Mouse (Mus musculus): ENCODE data around the gene Cd7.
"Not testable (repeated sequence)": the region's sequence is repeated elsewhere in the genome, so short reads cannot be mapped to it uniquely, and the experiment has no call there.

Gene Cd7

DNA sequence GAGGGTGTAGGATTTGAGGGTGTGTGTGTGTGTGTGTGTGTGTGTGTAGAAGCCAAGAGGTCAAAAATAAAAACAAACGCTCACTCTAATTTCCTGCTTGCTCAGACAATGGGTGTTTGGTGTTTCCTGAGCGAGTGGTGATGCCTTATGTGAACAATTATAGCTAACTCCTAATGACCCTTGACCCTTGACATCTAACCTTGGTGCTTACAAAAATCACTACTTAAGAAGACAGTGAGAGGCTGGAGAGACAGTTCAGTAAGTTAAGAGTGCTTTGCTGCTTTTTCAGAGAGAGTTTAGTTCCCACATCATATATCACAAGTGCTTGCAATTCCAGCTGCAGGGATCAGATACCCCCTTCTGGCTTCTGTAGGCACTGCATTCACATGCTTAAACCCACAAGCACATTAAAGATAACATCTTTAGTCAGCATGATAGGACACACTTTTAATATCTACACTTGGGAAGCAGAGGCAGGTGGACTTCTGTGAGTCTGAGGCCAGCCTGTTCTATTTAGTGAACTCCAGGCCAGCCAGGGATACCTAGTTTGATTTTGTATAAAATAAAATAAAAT lies 8.7 kb upstream of the Cd7 start:
- DNase-seq (ENCODE audit: low read depth), result peak; percentile 50

DNA sequence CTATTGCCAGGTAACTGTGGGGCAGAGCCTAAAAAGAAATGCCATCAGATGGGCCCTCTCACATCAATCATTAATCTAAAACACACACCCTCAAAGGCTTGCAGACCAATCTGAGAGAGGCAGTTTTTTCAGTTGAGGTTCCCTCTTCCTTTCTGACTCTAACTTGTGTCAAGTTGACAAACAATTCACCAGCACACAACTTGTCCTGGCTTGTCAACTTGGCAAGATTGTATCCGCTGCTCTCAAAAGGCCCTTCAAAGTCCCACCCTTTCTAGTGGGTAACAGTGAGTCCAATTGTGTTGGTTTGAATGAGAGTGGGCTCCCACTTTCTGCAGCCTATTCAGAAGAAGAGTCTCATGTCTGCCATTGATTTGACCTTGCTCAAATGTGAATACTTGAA lies 6.1 kb upstream of the Cd7 start:
- DNase-seq (ENCODE audit: low read depth), result no peak

DNA sequence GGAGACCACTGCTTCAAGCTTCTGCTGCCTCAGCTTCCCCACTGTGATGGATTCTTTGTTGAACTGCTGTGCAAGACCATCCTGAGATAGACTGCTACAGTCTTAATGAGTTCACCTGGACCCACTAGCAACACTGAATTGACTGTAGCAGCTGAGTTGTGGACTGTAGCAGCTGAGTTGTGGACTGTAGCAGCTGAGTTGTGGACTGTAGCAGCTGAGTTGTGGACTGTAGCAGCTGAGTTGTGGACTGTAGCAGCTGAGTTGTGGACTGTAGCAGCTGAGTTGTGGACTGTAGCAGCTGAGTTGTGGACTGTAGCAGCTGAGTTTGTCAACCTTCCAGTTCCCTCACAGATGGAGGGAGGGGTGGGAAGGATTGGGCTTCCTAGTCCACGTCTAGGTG lies 3.8 kb upstream of the Cd7 start:
- DNase-seq (ENCODE audit: low read depth), result not testable (repeated sequence)

DNA sequence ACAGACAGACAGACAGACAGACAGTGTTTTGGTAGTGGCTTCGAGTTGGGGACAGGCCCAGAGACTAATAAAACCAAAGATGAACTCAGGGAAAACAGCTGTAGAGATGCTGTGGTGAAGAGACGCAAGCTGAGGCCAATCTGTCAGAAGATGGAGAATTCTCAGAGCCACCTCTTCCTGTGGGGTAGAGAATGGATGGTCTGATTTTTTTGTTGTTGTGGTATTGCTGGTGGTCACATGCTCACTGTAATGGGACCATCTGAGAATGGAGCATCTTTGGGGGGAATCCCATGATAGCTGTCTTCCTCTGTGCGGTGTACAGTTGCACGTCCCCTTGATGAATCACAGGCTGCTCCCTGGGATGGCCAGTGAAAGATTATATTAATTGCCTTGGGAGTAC lies 3.3 kb upstream of the Cd7 start:
- no peak for DNase-seq (ENCODE audit: low read depth)

DNA sequence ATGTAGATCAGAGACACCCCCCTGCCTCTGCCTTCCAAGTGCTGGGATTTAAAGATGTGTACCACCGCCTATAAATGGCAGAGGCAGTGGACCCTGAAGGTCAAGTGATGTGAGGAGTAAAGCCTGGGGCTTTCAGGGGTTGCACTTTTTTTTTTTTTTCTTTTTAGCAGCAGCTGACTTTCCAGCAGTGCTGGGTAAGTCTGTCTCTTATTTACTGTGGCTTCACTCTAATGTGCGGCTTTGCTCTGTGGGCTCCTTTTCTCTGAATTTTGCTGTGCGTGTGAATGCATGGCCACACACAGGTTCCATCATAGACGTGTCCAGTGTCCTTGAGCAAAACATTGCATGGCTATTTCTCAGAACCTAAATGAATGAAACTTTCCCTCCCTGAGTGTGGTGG lies 2.4 kb upstream of the Cd7 start:
- no peak for DNase-seq (ENCODE audit: low read depth)

DNA sequence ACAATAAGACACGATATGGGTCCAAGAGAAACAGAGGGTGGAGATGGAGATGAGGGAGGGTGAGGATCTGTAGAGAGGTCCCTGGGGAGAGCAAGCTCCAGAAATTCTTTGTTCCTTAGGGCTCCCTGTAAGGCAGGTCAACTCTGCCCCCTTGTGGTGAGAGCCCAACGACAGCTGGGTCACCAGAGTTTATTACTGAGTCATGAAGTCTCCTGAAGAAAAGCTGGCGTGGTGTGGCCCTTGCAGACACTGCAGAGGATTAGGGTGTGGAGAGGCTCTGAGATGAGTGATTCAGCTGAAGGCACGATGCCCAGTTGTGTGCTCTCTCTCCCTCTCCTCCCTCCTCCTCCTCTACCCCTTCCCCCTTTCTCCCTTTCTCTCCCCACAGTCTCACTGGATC lies 2.0 kb upstream of the Cd7 start:
- DNase-seq (ENCODE audit: low read depth), result peak; percentile 90

DNA sequence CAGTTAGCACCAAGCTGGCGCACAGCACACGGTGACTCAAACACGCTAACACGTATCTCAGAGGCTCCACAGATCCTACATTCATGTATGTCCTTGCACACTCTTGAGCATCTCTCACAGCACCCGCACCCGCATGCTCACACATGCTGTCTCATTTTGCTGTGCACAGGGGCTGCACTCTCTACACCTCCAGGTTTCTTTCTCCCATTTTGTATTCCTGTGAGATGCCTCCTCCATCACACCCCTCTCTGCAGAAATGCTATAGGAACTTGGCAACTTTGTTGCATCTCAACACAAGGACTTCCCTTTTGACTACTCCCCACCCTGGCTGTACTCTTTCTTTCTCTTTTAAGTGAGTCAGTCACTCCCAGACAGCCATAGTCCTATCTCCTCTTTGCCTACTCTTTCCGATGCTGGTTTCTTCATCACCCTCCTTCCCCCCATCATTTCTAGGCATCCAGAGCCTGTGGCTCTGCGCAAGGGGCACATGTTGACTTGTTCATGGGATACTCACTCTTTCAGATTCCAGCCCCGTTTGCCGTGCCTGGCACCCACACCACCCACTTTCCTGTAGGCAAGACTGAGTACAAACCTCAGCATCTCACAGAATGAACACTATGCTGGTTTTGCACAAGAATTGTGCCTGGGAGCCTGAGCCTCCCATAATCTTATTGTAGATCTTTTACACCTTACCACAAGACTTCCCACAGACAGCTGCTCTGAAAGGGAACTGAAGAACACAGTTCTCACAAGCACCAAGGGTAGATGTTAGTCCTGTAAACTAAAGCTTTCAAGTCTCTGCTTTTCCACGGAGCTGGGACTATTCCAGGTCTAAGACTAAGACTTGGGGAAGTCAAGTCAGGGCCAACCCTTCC lies 615 bp downstream of the Cd7 start:
- DNase-seq (ENCODE audit: low read depth), result peak; percentile 73

DNA sequence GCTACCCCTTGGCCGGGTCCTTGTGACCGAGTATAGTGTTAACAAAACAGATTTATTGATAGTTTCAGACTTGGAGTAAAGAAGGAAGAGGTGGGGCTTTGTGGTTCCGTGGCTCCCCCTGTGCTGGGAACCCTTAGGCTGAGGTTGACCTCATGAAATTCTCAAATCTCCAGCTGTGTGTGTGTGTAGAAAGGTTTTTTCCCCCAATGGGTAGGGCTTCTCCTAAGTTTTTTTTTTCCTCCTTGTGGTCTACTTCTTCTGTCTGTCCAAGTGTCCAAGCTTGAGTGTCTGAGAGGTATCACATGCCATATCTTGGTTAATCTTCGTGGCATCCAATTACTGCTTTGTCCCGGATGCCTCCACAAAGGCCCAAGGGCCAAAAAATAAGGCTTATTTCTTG lies 6.1 kb downstream of the Cd7 start:
- peak; percentile 13 for DNase-seq (ENCODE audit: low read depth)

DNA sequence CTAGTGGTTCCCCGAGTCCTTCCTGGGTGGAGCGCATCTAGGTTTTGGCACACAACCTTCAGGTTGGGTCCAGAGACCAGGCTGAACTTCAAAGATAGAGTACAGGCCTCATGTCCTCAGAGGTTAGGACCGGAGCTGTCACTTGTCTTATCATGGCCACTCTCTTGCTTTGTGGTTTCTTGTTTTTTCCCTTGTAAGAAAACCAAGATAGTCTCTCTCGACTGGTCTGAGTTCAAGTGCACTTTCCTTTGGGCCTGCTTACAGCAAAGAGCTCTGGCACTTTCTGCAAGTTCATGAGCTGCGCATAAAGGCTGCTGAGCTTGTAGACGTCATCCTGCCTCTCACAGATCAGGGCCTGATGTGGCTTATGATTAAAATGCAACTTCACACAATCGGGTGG lies 12.0 kb downstream of the Cd7 start:
- DNase-seq (ENCODE audit: low read depth), result peak; percentile 56

DNA sequence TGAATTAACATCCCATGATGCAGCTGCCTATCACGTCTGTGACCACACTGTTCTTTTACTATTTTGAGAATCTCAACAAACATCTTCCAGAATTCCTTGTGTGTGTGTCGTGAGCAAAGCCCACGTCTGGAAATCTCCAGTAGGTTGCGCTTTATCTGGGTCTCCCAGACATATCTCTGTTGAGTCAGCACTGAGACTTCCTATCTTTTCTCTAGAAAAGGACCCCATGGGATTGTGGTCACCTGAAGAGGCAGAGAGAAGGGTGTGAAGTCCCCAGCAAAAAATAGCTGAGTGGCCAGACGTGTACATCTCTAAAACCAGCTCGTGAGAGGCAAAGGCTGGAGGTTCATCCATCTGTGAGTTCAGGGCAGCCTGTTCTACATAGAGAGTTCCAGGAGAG lies 15.1 kb downstream of the Cd7 start:
- DNase-seq (ENCODE audit: low read depth), result no peak

DNA sequence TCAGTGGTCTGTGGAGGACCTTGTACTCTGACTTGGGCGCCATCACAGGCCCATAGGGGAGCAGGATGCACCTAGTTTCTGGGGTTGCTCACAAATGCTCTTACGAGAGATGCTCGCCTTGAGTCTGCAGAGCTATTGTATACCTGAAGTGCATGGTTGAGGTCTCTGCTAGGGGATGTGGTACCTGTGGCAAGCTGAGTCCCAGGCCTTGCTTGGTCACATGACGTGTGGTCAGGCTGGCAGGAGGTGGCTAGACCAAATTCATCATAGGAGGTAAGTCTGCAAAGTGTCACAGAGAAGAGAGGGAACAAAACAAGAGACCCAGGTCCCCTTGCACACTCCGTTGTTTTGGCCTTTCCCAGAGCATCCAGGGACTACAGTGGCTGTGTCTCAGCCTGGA lies 19.7 kb downstream of the Cd7 start:
- peak; percentile 43 for DNase-seq (ENCODE audit: low read depth)

DNA sequence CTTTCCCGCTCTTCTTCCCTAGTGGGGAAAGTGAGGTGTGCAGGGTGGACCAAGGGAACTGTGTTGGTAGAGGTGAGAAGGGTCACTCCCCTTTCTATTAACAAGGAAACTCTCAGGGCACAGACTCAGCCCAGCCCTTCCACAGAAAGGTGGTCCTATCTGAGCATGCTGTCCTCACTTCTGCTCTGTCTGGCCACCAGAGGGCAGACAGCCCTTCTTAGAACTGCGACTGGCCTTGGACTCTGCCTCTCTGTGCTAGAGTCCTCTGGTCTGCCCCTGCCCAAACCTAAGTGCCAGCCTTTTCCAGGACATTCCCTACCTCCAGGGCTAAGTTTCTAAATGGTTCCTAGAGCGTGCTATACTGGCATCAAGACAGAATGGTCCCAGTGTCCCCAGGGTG lies 21.5 kb downstream of the Cd7 start:
- DNase-seq (ENCODE audit: low read depth), result peak; percentile 82

DNA sequence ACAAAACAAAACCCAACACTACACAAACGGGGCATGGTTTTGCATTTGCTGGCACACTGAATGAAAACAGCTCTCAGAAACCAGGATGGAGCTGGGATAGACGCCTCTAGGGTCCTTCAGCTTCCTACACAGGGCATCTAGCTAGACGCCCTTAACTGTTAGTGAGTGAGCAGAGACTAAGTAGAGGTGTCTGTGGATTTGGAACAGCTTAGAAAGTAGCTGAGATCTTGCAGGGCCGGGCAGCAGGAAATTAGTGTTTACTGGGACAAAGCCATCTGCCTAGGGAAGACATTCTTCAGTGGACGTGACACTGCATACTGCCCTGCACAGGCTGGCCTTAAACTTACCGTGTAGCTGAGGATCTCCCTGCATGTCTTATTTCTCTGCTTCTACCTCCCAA lies 23.7 kb downstream of the Cd7 start:
- DNase-seq (ENCODE audit: low read depth), result no peak

DNA sequence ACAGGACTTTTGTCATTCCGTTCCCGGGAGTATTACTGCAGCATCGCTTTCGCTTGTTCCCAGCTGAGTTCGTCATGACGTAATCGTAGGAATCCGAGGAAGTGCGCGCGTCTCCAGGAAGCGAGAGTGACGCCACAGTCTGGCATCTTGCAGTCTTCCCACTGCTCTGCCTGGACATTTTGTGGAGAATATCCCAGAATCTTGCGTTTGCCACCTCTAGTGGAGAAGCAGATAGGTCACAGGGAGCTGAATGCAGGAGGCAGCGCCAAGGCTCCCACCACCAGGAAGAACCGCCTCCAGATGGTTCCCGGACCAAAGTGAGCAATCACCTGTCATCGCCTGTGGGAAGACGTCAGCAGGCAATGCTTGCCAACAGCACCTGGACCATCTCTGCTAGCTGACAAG lies 24.3 kb downstream of the Cd7 start:
- DNase-seq (ENCODE audit: low read depth), result no peak

DNA sequence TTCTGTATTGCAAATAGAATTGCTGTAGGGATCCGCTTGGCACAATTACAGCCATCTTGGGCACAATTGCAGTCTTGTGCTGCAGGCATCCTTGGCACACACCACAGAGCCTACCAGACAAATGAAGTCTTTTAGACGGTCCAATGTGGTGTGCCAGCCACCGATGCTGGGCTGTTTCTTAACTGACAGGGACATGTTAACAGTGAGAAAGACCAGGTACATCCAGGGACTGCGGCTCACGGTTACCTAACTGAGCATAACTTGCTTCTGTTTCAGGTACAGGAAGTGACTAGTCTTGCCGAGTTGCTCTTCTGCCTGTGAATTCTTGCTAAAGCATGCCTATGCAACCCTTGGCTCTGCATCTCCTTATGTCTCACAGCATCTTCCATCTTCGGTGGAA lies 25.6 kb downstream of the Cd7 start:
- no peak for DNase-seq (ENCODE audit: low read depth)

DNA sequence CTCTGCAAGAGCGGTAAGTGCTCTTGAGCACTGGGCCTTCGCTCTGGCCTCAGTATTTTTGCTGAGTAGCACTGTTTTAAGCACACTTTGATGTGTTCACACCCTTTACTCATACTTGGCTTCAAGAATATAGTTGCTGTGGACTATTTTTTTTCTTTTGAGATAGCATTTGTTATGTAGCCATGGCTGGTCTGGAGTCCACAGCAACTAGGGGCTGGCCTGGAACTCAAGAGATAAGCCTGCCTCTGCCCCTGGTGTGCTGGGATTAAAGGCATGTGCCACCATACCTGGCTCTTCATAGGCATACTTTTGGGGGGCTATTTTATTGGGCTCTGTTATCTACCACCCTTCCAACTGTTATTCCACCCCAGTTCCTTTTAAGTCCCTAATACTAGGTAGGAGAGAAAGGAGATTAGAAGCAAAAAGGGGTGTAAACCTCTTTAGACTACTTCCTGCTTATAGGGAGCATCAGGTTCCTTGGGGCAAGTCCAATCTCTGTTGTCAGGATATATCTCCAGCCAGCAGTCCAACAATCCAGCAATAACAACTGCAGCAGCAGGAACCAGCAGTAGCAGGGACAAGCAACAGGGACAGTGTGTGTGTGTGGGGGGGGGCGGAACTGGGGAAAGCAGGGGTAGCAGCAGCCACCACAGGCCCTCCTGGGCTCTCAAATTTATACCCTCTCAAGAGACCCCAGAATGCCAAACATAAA lies 29.0 kb downstream of the Cd7 start:
- DNase-seq (ENCODE audit: low read depth), result no peak

DNA sequence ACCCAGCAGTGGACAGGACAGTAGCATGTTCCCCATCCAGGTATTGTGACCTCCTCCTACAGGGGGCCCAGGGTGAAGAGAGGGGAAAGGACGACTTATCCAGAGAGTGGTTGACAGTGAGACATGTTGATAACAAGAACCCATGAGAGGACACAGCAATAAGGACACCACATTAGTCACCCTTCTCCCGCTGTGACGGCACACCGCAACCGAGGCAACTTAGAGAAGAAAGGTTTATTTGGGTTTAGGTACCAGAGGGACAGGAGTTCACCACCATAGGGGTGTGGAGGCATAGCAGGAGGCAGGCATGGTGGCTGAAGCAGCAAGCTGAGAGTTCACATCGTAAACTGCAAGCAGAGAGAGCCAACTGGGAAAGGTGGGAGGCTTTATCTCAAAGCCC lies 33.0 kb downstream of the Cd7 start:
- DNase-seq (ENCODE audit: low read depth), result no peak

DNA sequence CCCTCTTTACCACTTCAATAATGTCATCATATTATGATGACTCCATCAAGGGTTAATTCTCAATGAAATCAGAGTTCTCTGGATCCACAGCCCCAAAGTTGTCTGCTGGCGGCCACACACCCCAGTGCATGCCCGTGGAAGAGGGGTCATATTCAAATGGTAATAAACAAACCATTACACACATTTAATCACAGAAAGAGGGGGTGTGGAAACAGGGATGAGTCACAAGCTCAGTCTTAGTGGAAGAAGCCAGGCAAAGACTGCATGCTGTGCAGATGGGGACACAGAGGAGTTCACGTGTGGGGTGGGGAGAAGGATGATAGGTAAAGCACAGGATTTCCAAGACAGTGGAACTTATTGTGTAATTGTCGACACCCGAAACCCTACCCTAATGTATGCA lies 34.9 kb downstream of the Cd7 start:
- DNase-seq (ENCODE audit: low read depth), result no peak

DNA sequence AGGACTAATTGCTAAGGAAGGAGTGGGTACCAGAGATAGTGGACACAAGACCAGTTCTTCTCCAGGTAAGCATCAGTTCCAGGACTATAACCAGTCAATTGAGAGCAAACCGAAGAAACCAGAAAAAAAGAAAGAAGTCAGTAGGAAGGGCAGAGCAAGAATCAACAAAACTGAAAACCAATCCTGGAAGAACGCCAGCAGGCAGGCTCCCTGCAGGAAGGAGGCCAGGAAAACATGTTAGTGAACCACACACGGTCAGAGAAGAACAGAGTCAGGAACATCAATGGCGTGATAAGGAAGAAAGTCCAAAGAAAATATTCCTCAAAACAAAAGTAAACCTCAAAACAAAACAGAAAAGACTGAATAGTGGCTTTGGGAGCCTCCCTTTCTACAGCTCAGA lies 37.3 kb downstream of the Cd7 start:
- no peak for DNase-seq (ENCODE audit: low read depth)

DNA sequence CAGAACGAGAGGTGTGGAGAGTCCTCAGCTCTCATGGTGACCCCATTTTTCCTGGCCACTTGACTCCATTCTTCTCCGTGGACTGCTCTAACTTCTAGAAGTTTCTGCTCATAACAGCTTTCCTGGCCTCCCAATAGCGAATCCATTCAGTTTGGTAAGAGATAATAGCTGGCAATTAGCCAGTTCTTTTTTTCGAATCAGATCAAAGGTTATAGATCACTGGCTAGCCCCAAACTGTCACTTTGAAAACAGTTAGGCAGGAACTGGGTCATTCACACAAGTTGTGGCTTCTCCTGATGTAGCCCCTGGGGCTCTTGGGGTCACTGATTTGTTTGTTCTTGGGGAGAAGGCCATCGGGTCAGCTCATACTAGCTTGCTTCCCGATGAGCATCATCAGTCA lies 44.5 kb downstream of the Cd7 start:
- DNase-seq (ENCODE audit: low read depth), result no peak

DNA sequence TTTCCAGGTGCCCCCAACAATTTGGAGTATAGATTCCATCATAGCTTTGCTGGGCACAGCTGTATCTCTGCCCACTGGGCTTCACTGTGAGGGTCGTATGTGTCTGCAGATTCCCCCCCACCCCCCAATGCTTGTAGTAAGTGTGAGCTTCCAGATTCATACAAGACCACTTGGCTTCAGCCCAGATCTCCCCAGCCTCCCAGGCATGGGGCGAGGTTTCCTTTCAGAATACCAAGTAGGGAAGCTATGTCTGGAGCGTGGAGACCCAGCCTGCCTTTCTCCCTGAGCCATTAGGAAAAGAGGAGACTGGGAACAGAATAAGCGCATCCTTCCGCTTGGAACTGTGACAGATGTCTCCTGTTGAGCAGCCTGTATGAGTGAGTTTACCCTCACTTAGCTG lies 45.6 kb downstream of the Cd7 start:
- no peak for DNase-seq (ENCODE audit: low read depth)

DNA sequence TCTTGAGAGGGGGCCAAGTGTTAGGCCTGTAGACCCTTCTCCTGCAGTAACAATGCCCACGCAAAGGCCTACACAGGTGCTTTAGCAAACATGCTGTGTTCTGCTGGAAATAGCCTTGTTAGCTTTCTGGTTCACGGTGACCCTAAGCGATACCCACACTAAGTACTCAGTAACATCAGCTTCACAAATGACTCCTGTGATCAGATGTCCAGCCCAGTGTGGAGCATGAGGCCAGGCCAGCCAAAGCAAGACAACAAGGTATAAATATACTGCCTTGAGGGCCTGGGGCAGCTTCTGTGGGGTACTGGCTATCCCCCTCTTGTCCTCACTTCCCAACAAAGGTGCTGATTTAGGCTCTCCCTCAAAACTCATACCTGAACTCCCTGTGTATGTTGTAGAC lies 46.1 kb downstream of the Cd7 start:
- DNase-seq (ENCODE audit: low read depth), result no peak

DNA sequence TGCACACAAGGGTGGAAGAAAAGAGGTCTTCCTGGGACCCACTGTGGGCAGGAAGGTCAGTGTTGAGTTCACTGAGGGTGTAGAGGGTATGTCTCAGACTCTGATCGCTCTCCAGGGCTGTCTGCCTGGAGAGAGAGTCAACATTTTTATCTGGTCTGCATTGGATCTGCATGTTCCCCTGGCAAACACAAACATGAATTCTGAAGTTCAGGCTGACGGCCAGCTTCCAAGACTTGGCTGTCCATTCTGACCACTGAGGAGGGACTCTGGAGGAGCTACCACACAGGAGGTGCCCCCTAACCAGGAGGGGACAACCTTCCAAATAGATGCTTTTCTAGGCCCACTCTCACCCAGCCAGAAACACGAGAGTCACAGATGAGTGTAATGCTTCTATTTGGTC lies 47.4 kb downstream of the Cd7 start:
- no peak for DNase-seq (ENCODE audit: low read depth)

Data from induced T-regulatory cell, adult 2 months (primary cell).